Mouse (Mus musculus): Measurements from ENCODE around the gene Phlpp1. TPM values are rescaled to one million over a fixed set of nuclear protein-coding genes. Genes with fewer than 3 reads are reported as not detected.

Phlpp1 gene
- total and polyA plus RNA-seq, 3 experiments = 14.8 to 38.4 (median 20.9) TPM

DNA sequence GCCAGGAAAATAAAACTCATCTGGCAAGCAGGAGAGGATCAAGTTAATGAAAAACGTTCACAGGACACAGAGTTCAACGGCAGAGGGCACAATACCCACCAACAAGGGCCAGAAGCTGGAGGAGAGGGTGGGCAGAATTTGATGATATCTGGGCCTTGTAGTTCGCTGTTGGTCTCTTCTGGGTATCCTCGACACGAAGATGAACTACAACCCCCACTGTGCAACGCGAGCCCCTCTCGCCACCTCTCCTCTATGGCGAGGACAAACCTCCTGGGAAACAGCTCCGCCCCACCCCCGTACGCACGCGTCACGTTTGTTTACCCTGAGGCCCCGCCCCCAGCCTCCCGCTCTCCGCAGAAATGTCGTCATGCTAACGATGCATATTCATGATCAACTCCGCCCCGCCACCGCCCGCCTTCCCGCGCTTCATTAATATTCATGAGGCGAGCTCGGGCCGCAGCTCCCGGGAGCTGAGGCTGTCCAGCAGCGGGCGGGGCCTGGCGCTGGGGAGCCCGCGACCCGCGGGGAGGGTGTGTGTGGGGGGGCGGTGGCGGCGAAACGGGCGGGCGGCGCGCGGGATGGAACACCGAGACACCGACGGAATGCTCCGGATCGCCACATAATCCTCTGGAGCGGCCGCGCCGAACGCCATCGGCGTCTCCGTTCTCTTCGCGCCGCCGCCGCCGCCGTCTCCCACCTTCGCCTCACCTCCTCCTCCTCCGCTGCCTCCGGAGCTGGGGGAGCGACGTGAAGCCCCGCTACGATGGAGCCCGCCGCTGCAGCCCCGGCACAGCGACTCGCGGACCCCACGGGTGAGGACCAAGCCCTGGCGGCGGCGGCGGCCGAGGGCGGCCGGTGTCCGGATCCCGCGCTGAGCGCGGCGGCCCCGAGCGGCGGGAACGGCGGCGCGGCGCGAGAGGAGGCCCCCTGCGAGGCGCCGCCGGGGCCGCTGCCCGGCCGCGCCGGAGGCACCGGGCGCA is at the start of gene Phlpp1 (continued):
- 0 out of 2 replicates have a peak, but pooled peaks have one; percentile 24 for TF ChIP-seq ZMIZ1 (IDR thresholded peaks at IDR 0.05; ENCODE audit: low read depth, low read length)

GRCm38 (mm10) chr1:106126601-106127000 is 45.0 kb upstream of the Phlpp1 start:
- Histone ChIP-seq H3K4me2 (ENCODE audit: insufficient read depth, low read depth, poor library complexity, severe bottlenecking) (no peak overlapping the region), H3K9ac (ENCODE audit: insufficient read depth, low read depth) (no peak overlapping the region), H3K36me3 (replicated peaks in 1 of 2; ENCODE audit: control insufficient read depth in 1 of 2, insufficient read depth in 1 of 2, low read length in 1 of 2) (no peaks in the 10 kb centered on the region), H3K4me1 (ENCODE audit: control insufficient read depth in 1 of 2, insufficient read depth in 2 of 2) (no peaks in the 10 kb centered on the region), H3K4me3 (replicated peaks in 1 of 3; ENCODE audit: low read depth in 2 of 3, low read length in 2 of 3, poor library complexity in 1 of 3) (no peak overlapping the region), H3K27ac (ENCODE audit: insufficient read depth, low read depth) (no peak overlapping the region), H3K27me3 (replicated peaks) (no peaks in the 10 kb centered on the region), H3K79me2 (replicated peaks; ENCODE audit: control insufficient read depth, extremely low read depth, insufficient read depth, poor library complexity, severe bottlenecking) (no peaks in the 10 kb centered on the region; the same call in 1 of the 2 replicates), H3K9me3 (replicated peaks; ENCODE audit: low read length) (no peaks in the 10 kb centered on the region)
- in situ Hi-C loops (cut with MboI; ENCODE audit: low pct_ligation_motif_present, low pct_unique_long_range_greater_than_20kb, low sequenced_read_pairs) (no loop called here), dilution Hi-C loops (cut with MboI; ENCODE audit: extremely low pct_ligation_motif_present, extremely low pct_unique_long_range_greater_than_20kb, low sequenced_read_pairs) (no loop called here)
- no peak for DNase-seq (ENCODE audit: extremely low read depth)
- TF ChIP-seq SIN3A (IDR thresholded peaks at IDR 0.05; ENCODE audit: low read length) (no peak), EP300 (IDR thresholded peaks at IDR 0.05; ENCODE audit: low read length) (no peak), MAX (IDR thresholded peaks at IDR 0.05; ENCODE audit: low read length) (no peak), ETS1 (conservative IDR thresholded peaks at IDR 0.05; ENCODE audit: low read depth, low read length) (no peak), UBTF (IDR thresholded peaks at IDR 0.05; ENCODE audit: low read depth, low read length) (no peak), ZKSCAN1 (IDR thresholded peaks at IDR 0.05; ENCODE audit: borderline replicate concordance, low read depth, low read length) (no peak), GABPA (IDR thresholded peaks at IDR 0.05; ENCODE audit: insufficient replicate concordance, low read depth, low read length) (no peak), RAD21 (IDR thresholded peaks at IDR 0.05; ENCODE audit: low read depth, low read length) (no peak), SMC3 (IDR thresholded peaks at IDR 0.05; ENCODE audit: low read depth, low read length) (no peak), MXI1 (IDR thresholded peaks at IDR 0.05; ENCODE audit: low read depth, low read length) (no peak), ELF1 (IDR thresholded peaks at IDR 0.05; ENCODE audit: low read depth, low read length) (no peak), NELFE (IDR thresholded peaks at IDR 0.05; ENCODE audit: low read depth, low read length) (no peak), CHD2 (IDR thresholded peaks at IDR 0.05; ENCODE audit: low read length) (no peak), PAX5 (IDR thresholded peaks at IDR 0.05; ENCODE audit: low read length) (no peak)

GRCm38 (mm10) chr1:106131697-106132349 is 39.7 kb upstream of the Phlpp1 start:
- Histone ChIP-seq H3K27me3 (replicated peaks) (no peaks in the 10 kb centered on the region), H3K4me1 (ENCODE audit: control insufficient read depth in 1 of 2, insufficient read depth in 2 of 2) (peaks cover 0 to 7% of the 10 kb centered on the region in 2 experiments; a peak in 2 of 4 replicates), H3K79me2 (replicated peaks; ENCODE audit: control insufficient read depth, extremely low read depth, insufficient read depth, poor library complexity, severe bottlenecking) (no peaks in the 10 kb centered on the region; the same call in 1 of the 2 replicates), H3K27ac (ENCODE audit: insufficient read depth, low read depth) (no peak overlapping the region), H3K9ac (ENCODE audit: insufficient read depth, low read depth) (no peak overlapping the region), H3K4me3 (replicated peaks in 1 of 3; ENCODE audit: low read depth in 2 of 3, low read length in 2 of 3, poor library complexity in 1 of 3) (no peak overlapping the region), H3K36me3 (replicated peaks in 1 of 2; ENCODE audit: control insufficient read depth in 1 of 2, insufficient read depth in 1 of 2, low read length in 1 of 2) (no peaks in the 10 kb centered on the region), H3K9me3 (replicated peaks; ENCODE audit: low read length) (no peaks in the 10 kb centered on the region), H3K4me2 (ENCODE audit: insufficient read depth, low read depth, poor library complexity, severe bottlenecking) (no peak overlapping the region)
- DNase-seq (ENCODE audit: extremely low read depth) = no peak
- dilution Hi-C loops (cut with MboI; ENCODE audit: extremely low pct_ligation_motif_present, extremely low pct_unique_long_range_greater_than_20kb, low sequenced_read_pairs) = no loop called here
- in situ Hi-C loops (cut with MboI; ENCODE audit: low pct_ligation_motif_present, low pct_unique_long_range_greater_than_20kb, low sequenced_read_pairs) = no loop called here
- TF ChIP-seq SIN3A (IDR thresholded peaks at IDR 0.05; ENCODE audit: low read length) (no peak), HCFC1 (IDR thresholded peaks at IDR 0.05; ENCODE audit: low read depth, low read length) (no peak)

Data from CH12.LX (cell line).